Mouse (Mus musculus): ENCODE measurements around the gene Bex2. TPM values are rescaled to one million over a fixed set of nuclear protein-coding genes. Genes with fewer than 3 reads are reported as not detected.
A peak's percentile ranks its signal among the peaks of the same experiment; 100 is the strongest.

Gene Bex2
- 100 to 1,000 TPM; 353 to 359 TPM for total RNA-seq (2021)
- long read RNA-seq, experiment 1, transcript Bex2-201 (3 exons, 903 nt), result major isoform, 265 of 309 reads
- long read RNA-seq, experiment 1, partial matches to known transcripts, result 43 of 309 reads
- long read RNA-seq, experiment 1, other reads (novel, unspliced or antisense), result 1 of 309 reads
- long read RNA-seq, experiment 2, transcript Bex2-201 (3 exons, 903 nt), result major isoform, 276 of 348 reads
- long read RNA-seq, experiment 2, partial matches to known transcripts, result 70 of 348 reads
- long read RNA-seq, experiment 2, other reads (novel, unspliced or antisense), result 2 of 348 reads

- DNase-seq (ENCODE audit: low spot score in 2 of 2), result peak; percentile 1 to 7
These were observed at the start of gene Bex2 for GRCm38 (mm10) chrX:136068020-136068419. Gene Bex2 (minus strand): TSS chrX:136068236.

GRCm38 (mm10) chrX:136115419-136115961, 47.5 kb upstream of the Bex2 start:
- DNase-seq (ENCODE audit: low spot score in 2 of 2), result peak; percentile 62 to 73

GRCm38 (mm10) chrX:136115015-136115414, 47.0 kb upstream of the Bex2 start:
- DNase-seq (ENCODE audit: low spot score in 2 of 2), result no peak

- peak; percentile 61 to 63 for DNase-seq (ENCODE audit: low spot score in 2 of 2)
These were observed 39.9 kb upstream of the Bex2 start for GRCm38 (mm10) chrX:136107942-136108341.

- no peak for DNase-seq (ENCODE audit: low spot score in 2 of 2)
These were observed 36.7 kb upstream of the Bex2 start for GRCm38 (mm10) chrX:136104724-136105088.

GRCm38 (mm10) chrX:136104046-136104723, 36.1 kb upstream of the Bex2 start:
- DNase-seq (ENCODE audit: low spot score in 2 of 2), result peak in 1 of 2 experiments; percentile 17

GRCm38 (mm10) chrX:136094421-136094820, 26.4 kb upstream of the Bex2 start:
- DNase-seq (ENCODE audit: low spot score in 2 of 2), result no peak

GRCm38 (mm10) chrX:136092497-136093279, 24.7 kb upstream of the Bex2 start:
- no peak for DNase-seq (ENCODE audit: low spot score in 2 of 2)

GRCm38 (mm10) chrX:136085155-136085554, 17.1 kb upstream of the Bex2 start, which contains the start of gene Nxf3:
Gene Nxf3 (minus strand): TSS chrX:136085255.
- no peak for DNase-seq (ENCODE audit: low spot score in 2 of 2)

- peak in 1 of 2 experiments; percentile 6 for DNase-seq (ENCODE audit: low spot score in 2 of 2)
These were observed 640 bp downstream of the Bex2 start for GRCm38 (mm10) chrX:136067201-136067991.

- DNase-seq (ENCODE audit: low spot score in 2 of 2), result no peak
These were observed 7.3 kb downstream of the Bex2 start for GRCm38 (mm10) chrX:136060698-136061097.

GRCm38 (mm10) chrX:136051219-136051618, 16.8 kb downstream of the Bex2 start:
- no peak for DNase-seq (ENCODE audit: low spot score in 2 of 2)

GRCm38 (mm10) chrX:136047528-136047927, 20.5 kb downstream of the Bex2 start:
- peak; percentile 46 to 62 for DNase-seq (ENCODE audit: low spot score in 2 of 2)

GRCm38 (mm10) chrX:136043726-136044125, 24.3 kb downstream of the Bex2 start:
- DNase-seq (ENCODE audit: low spot score in 2 of 2), result no peak

GRCm38 (mm10) chrX:136032799-136033763, 35.0 kb downstream of the Bex2 start, which contains the start of gene Arxes1:
Gene Arxes1 (plus strand): TSS chrX:136033367.
- DNase-seq (ENCODE audit: low spot score in 2 of 2), result peak; percentile 1 to 21

- no peak for DNase-seq (ENCODE audit: low spot score in 2 of 2)
These were observed 37.7 kb downstream of the Bex2 start for GRCm38 (mm10) chrX:136030331-136030730.
